Mouse (Mus musculus) heart, postnatal 14 days (tissue): Measurements from ENCODE around the gene Papss1. TPM values are rescaled to one million over a fixed set of nuclear protein-coding genes. Genes with fewer than 3 reads are reported as not detected.

ENCODE experiments used
- DNase-seq, 2 experiments: peaks; one replicate each; pipeline ENCODE4 v3.0.0; 2021 to 2022
- intact Hi-C: fragments of 180-260 bp; cut with DNase I; formaldehyde crosslinking; loops from one replicate; pipeline ENCODE4 v1.15.1; 2025
- total RNA-seq, 2 experiments: library from RNA; stranded (reverse); gene quantifications; 2 replicates each; pipeline ENCODE4 v1.2.3; 2021

The Papss1 gene
- total RNA-seq, 2 experiments from 2014 or later: 15.4 to 17.5 TPM

DNA sequence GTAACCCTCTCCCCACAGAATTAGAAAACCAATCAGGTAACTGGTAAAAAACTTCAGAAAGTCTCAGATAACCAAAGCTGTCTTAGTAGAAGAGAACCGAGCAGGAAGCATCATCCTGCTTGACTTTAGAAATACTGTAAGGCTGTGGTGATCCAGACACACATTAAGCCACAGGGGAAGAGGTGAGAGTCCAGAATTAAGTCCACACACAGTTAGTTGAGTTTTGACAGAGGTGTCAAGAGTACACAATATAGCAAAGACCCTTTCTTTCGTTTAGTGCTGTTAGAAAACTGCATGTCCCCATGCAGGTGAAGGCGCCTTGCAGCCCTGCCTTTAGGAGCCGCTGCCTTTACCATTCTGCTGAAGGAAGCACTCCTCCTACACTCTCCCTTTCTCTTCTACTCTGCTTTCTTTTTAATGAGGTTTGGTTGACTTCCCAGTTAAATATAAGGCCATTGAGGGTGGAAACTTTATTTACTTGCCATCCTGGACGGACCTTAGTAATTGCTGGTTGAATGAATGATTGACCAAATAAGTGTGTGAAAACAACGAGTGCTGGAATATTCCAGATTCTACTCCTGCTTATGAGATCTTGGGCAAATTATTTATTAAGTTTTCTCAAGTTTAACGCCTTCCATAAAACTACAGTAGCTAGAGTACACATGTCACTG is 14.0 kb downstream of the Papss1 start:
- DNase-seq: no peak
- intact Hi-C loops: no loop called here

DNA sequence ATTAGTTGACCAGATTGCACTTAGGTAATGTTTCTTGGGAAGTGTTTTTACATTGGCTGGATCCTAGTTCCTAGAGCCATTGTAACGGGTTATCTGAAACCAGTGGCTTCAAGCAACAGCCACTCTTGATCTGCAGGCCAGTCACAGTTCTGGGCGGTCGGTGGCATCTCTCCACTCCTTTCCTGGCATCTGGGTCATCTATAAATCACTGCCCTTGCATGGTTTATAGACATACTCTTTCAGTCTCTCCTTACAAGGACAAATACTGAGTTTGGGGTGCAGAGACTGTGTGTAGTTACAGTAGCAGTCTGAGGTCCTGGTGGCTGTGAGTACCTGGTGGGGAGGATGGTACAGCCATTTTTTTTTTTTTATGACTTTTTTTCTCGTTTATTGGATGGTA is 15.5 kb downstream of the Papss1 start:
- intact Hi-C loops: no loop called here

DNA sequence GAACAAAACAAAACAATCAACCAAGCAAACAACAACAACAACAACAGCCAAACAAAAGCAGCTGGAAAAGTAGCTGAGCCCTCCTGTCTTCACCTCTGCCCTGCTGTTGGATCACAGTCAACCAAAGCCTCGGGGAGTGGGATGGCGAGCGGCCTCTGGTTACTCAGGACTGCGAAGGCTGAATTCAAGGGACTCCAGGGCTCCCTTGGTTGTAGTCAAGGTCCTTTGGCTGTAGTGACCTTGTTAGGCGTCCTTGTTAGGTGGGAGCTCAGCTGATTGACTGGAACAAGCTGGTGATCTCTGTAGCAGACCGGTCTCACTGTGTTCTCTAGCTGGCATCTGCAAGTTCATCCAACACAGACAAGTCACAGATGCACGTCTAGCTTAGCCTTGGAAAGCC is 16.5 kb downstream of the Papss1 start:
- DNase-seq: no peak

More for the DNA sequence above, 15.5 kb downstream of the Papss1 start:
- DNase-seq: no peak

GRCm38 (mm10) chr3:131586818-131587217 is 22.2 kb downstream of the Papss1 start:
- intact Hi-C loops: no loop called here
- DNase-seq: no peak

More for the DNA sequence above, 16.5 kb downstream of the Papss1 start:
- intact Hi-C loops: no loop called here

GRCm38 (mm10) chr3:131587959-131588358 is 23.4 kb downstream of the Papss1 start:
- no peak for DNase-seq
- intact Hi-C loops: no loop called here

- intact Hi-C loops: loop anchor here (10.0 kb wide), 1 partner anchor 492 kb away; the partner anchor contains the start of gene Dkk2
- no peak for DNase-seq
These were observed 28.7 kb downstream of the Papss1 start for GRCm38 (mm10) chr3:131593143-131593798.

- intact Hi-C loops: loop anchor here (10.0 kb wide), 1 partner anchor 490 kb away; the partner anchor contains the start of gene Dkk2
- no peak for DNase-seq
These were observed 29.8 kb downstream of the Papss1 start for GRCm38 (mm10) chr3:131594361-131594760.

DNA sequence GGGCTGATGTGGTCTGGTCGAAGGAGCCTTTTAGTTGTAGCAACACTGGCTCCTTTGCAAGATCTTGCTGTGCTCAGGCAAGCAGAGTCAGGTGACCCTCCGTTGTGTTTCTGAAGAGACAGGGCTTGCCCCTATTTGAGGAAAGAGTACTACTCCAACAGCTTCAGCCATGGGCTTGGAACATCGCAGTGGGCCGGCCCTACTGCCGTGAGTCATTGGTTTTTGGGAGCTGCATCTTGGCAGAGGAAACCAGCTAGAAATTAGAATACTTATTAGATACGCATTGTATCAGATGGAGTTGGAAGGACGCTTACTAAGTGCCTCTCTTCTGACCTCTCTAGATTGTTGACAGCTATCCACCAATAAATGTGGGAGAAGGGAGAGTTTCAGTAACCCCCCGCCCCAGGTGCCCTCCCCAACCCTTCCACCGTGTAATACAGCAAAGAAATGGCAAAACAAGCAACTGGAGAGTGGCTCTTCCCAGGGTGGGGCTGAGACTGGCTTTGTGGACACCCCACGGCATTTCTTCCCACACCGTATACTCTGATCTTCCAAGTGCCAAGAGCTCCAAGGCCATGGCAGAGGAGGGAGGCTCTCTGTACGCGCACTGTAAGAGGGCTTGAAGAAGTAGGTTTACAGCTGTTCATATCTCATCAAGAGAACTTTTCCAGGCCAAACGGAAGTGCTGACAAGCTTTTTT is 31.1 kb downstream of the Papss1 start:
- no peak for DNase-seq
- intact Hi-C loops: loop anchor here (10.0 kb wide), 1 partner anchor 489 kb away; the partner anchor contains the start of gene Dkk2

DNA sequence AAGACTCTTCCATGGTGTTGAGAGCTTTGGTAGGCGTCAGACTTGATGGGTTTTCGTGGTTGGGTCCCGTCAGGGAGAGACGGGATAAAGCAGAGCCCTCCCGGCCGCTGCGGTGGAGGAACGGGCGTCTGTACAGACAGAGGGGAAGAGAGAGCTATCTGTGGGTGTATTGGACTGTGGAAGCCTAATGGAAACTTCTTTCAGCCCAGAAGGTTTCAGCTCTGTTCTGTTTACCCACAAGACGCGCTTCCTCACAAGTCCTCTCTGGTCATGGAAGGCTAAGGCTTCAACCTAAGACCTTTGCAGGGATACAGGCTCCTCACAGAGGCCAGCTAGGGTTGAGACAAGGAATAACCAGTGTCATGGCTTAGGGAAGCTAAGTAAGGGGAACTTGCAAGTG is 36.2 kb downstream of the Papss1 start:
- intact Hi-C loops: no loop called here
- no peak for DNase-seq

DNA sequence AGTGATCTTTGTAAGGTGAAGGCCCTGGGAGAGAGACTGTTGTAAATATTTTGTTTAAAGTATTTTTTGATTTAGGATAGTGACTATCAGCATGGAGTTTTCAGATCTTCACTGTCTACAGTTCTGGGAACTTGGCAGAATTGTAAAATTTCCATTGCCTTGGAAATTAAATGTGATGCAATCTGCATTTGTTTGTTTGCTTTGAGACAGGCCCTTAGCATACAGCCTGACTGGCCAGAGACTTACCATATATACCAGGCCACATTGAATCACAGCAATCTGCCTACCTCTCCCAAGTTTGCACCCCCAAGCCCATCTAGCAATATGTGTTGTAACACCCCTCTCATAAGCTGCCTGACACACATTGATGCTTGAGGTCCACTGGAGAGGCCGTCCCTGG is 36.8 kb downstream of the Papss1 start:
- DNase-seq: no peak
- intact Hi-C loops: no loop called here

- no peak for DNase-seq
- intact Hi-C loops: no loop called here
These were observed 38.4 kb downstream of the Papss1 start for GRCm38 (mm10) chr3:131602995-131603414.

DNA sequence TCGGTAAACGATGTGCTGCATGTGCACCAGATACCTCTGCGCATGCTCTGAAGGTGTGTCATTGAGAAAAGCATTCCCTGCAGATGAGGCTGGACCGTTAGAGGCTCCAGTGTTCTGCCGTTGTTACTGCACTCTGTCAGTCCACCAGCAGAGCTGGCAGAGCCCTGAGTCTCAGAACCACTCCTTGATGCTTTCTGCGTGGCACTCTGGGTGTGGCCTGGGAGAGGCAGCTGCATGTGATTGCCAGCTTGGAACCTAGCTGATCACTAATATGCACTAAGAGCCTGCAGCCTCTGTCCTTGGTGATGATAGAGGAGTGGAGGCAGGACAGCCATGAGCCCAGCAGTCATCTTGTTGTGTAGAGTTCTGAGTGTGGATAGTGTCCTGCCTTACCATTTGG is 43.5 kb downstream of the Papss1 start:
- no peak for DNase-seq
- intact Hi-C loops: no loop called here

- DNase-seq: no peak
- intact Hi-C loops: no loop called here
These were observed 45.1 kb downstream of the Papss1 start for GRCm38 (mm10) chr3:131609651-131610050.

- intact Hi-C loops: no loop called here
- DNase-seq: no peak
These were observed 46.0 kb downstream of the Papss1 start for GRCm38 (mm10) chr3:131610595-131610994.

GRCm38 (mm10) chr3:131612847-131613246 is 48.3 kb downstream of the Papss1 start:
- no peak for DNase-seq
- intact Hi-C loops: no loop called here

- intact Hi-C loops: no loop called here
- DNase-seq: no peak
These were observed 49.5 kb downstream of the Papss1 start for GRCm38 (mm10) chr3:131614056-131614455.

DNA sequence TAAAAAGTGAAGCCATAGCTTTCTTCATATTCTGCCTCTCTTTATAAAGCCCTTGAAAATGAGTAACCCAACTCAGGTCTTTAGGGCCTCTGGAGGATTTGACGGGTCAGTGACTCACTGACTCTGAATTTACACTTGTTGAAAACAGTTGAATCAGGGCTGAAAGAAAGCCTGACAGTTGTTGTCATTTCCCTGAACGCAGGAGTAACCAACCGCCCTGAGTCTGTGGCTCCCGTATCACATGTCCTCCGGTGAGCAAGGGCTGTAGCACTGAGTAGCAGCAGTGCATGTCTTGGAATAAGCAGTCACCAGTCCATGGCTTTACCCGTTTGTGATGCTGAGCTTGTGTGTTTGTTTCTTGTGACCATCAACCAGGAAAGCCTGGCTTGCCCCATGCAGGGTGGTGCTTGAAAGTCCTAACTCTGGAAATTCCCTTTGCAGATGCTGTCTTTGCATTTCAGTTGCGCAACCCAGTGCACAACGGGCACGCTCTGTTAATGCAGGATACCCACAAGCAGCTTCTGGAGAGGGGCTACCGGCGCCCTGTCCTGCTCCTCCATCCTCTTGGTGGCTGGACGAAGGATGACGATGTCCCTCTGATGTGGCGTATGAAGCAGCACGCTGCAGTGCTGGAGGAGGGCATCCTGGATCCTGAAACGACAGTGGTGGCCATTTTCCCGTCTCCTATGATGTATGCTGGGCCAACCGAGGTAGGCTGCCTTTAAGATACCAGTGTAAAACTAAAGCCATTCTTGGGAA is 54.2 kb downstream of the Papss1 start:
- intact Hi-C loops: no loop called here
- no peak for DNase-seq

DNA sequence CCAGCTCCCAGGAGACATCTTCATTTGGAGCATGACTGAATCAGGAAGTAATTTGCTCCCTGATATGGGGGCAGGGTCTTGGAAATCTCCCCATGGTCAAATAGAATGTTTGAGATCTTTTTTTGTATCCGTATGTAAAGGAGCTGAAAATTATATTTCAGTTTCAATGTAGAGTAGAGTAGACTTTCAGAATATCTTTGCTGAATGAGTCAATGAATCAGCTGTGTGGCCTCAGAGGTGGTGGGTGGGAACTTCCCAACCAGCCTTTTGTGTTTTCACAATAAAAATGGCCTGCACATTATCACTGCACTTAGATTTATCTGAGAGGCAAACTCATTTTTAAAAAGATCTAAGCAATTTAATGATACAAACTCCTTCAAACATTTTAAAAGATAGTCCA is 58.6 kb downstream of the Papss1 start:
- intact Hi-C loops: no loop called here
- no peak for DNase-seq

- intact Hi-C loops: no loop called here
- DNase-seq: no peak
These were observed 59.5 kb downstream of the Papss1 start for GRCm38 (mm10) chr3:131624063-131624462.

GRCm38 (mm10) chr3:131627476-131627875 is 62.9 kb downstream of the Papss1 start:
- DNase-seq: no peak
- intact Hi-C loops: no loop called here

- intact Hi-C loops: no loop called here
- DNase-seq: no peak
These were observed 63.7 kb downstream of the Papss1 start for GRCm38 (mm10) chr3:131628265-131628664.
